Mouse (Mus musculus): ENCODE data around the gene Ankzf1.
"Not testable (repeated sequence)": the region's sequence is repeated elsewhere in the genome, so short reads cannot be mapped to it uniquely, and the experiment has no call there.

Ankzf1 gene

GRCm38 (mm10) chr1:75225473-75225872 lies 33.5 kb downstream of the Ankzf1 start:
- DNase-seq (ENCODE audit: low spot score): no peak

DNA sequence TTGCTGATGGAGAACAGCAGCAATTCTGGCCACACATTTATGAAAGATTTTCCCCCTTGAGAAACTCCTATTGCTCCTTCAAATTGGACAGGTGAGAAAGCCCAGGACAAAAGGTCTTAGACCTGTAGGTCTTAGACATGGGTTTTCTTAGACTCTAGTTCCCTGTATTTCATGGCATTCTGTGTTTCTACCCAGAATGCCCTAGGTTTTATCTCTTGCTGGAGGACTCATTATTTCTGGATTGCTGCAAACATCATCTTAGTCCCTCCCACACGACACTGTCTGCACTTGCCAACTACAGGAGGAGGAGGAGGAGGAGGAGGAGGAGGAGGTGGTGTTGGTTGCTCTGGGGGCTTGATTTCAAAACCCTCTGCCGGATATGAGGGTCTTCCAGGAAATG lies 34.2 kb downstream of the Ankzf1 start:
- no peak for DNase-seq (ENCODE audit: low spot score)

DNA sequence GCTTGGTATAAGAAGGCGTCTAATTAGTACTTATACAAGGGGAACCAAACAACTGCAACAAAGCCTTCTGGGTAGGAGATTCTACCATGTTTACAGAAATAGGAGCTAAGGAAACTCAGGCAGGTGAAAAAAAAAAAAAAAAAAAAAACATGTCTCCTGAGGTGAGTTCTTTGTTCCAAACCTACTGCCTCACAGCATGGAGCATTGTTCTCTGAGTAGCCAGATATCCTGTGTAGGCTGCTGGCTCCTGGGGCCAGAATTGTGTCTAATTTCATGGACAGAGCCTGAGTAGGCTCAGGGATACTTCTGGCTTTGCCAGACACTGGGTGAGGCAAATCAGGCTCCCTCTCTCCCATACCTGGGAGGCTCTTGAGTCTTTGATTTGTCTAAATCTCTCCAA lies 35.7 kb downstream of the Ankzf1 start:
- DNase-seq (ENCODE audit: low spot score): no peak

GRCm38 (mm10) chr1:75229158-75229557 lies 37.2 kb downstream of the Ankzf1 start:
- no peak for DNase-seq (ENCODE audit: low spot score)

DNA sequence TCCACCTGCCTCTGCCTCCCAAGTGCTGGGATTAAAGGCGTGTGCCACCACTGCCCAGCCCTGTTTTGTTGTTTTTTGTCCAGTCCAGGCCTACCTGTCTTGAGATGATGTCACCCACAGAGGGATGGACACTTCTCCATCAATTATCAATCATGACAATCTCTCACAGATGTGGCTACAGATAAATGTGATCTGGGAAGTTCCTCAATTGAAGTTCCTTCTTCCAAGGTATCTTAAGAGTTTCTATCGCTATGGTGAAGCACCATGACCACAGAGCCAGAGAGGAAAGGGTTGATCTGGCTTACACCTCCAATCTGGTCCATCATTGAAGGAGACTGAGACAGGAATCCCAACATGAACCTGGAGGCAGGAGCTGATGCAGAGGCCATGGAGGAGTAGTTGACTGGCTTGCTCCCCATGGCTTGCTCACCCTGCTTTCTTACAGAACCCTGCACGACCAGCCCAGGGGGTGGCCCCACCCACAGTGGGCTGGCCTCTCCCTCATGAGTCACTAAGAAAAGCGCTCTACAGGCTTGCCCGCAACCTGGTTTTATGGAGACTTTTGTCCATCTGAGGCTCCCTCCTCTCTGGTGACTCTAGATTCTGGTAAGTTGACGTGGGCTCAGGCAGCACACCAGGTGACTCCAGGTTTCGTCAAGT lies 38.5 kb downstream of the Ankzf1 start:
- no peak for DNase-seq (ENCODE audit: low spot score)

DNA sequence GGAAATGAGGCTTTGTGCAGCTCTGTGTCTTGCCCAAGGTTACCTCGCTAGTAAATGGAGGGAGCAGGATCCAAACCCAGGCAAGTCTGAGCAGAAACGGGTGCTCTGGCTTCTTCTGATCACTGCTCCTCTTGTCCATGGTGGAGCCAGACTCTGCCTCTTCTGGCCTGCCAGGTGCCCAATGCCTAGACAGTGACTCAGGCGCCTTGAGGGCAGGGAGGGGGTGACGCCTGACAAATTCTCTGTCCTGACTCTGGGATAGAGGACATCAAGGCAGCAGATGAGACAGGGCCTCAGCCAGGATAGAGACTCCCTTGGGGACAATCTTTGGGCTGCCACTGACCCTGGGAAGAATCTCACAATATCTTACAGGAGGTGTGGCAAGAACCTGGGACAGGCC lies 39.3 kb downstream of the Ankzf1 start:
- DNase-seq (ENCODE audit: low spot score): no peak

GRCm38 (mm10) chr1:75231664-75232152 lies 39.8 kb downstream of the Ankzf1 start, which contains the start of gene A630095N17Rik:
Gene A630095N17Rik, minus strand, starts transcription at chr1:75232102.
- DNase-seq (ENCODE audit: low spot score): no peak

DNA sequence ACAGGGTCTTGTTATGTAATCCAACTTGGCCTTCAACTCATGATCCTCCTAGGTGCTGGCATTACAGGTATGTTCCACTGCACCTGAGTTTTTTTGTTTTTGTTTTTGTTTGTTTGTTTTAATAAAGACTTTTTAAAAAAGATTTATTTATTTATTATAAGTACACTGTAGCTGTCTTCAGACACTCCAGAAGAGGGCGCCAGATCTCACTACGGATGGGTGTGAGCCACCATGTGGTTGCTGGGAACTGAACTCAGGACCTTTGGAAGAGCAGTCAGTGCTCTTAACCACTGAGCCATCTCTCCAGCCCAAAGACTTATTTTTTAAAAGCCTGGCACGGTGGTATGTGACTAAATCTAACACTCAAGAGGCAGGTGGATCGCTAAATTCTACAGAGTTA lies 40.5 kb downstream of the Ankzf1 start:
- DNase-seq (ENCODE audit: low spot score): not testable (repeated sequence)

DNA sequence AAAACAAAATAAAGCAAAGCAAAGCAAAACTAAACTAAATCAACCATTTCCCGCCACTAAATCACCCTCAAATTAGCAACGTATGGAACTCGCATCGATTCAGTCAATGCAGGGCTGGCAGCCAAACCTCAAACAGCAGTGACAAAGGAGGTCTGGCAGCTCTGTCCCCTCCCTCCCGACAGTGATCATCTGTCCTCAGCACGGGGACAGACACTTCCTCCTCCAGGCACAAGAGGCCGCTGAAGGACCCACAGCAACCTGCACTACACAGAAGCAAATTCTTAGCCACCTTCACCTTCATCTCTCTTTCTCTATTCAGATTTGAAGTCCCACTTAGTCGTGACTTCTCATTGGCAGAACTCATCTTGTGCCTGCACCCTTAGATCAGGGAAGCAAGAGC lies 42.7 kb downstream of the Ankzf1 start:
- DNase-seq (ENCODE audit: low spot score): peak; percentile 80

DNA sequence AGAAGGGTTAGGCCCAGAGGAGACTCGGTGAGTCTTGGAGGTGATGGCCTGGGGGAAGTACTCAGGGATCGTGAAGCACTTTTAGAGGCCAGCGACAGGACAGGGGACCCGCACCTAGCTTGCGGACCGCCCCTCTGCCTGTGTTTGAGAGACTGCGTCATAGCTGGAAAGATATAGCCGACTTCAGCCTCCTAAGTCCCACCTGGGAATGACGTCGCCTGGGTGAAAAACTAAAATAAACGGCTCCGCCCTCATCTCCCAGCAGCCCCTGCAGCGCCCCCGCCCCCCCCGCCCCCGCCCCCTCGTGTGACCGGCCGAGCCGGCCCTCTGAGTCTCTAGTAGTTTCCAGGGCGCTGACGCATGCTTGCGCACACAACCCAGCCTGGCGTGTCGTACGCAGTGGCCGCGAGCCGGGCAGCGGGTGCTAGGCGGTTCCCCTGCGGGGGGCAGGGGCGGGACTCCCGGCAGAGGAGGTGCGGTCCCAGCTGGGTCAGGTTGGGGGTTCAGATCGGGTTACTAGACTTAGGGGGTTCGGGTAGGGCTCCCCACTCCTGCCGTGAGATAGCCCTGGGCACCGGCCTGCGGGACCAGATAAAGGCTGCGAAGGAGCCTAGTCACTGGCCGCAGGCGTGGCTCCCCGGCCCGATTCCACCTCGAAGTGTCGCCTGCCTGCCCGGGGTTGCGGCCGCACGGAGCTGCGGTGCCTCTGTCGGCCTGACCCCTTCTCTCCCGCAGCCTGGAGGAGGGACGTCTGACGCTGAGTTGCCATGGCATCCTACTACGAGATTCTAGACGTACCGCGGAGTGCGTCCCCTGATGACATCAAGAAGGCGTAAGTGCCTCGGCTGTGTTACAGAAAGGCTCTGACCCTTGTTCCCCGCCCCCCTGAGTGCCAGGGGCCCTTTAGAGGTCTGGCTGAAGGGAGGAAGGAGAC lies 44.4 kb downstream of the Ankzf1 start, which contains the start of gene Dnajb2:
Gene Dnajb2, plus strand, starts transcription at position 290 of the 934 bp plus-strand sequence.
- peak; percentile 74 for DNase-seq (ENCODE audit: low spot score)

DNA sequence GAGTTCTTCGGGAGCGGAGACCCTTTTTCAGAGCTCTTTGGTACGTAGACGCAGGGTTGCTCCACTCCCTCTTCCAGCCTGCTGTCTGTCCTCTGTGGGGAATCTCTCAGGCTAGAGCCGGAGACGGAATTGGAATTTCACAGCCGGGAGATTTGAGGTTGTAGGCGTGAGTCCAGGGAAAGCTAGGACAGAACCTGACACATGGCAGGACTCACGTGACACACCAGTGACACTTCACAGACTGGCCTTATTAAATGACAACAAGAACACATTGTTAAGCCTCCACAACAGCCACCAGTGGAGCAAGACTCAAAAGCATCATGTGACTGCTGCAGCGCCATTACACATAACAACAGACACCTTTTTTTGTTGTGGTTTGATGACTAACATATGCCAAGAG lies 47.6 kb downstream of the Ankzf1 start:
- DNase-seq (ENCODE audit: low spot score): no peak

- no peak for DNase-seq (ENCODE audit: low spot score)
Observed at GRCm38 (mm10) chr1:75243411-75243810, 51.5 kb downstream of the Ankzf1 start.

GRCm38 (mm10) chr1:75244175-75244826 lies 52.4 kb downstream of the Ankzf1 start:
- DNase-seq (ENCODE audit: low spot score): no peak

GRCm38 (mm10) chr1:75244836-75245235 lies 52.9 kb downstream of the Ankzf1 start:
- DNase-seq (ENCODE audit: low spot score): peak; percentile 69

DNA sequence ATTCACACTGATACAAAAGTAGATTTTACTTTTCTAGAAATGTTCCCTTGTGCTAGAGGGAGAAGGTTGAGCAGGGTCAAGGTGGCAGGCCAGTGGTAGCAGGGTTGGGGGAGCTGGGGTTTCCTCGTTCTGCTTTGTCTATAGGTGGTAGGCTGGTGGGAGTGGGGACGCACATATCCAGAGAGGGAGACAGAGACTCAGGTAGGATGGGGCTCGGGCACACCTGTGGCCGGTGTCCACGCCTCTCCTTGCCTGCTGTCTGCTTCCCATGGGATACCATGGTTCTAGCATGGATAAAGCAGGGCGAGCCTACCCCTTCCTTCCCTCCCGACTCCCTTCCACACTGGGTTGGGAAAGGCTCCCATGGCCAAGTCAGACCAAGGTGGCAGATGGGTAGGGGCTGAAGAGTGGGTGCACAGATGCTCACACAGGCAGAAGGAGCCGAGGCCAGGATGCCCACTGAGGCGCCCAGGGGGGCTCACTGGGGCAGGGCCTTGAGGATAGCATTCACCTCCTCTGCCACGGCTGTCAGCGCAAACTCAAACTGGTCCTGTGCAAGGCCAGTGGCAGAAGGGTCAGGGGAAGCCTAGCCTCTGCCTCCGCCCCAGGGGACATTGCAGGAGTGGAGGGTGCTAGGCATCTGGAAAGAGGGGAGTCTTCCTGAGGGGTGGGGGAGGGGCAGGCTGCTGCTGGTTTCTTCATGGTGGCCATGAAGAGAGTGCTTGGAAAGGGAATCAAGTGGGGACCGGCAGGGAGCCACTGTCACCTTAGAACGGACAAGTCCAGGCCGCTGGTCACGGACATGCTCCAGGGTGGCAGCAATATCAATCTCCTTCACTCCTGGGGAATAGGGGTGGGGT lies 55.4 kb downstream of the Ankzf1 start:
- DNase-seq (ENCODE audit: low spot score): no peak

DNA sequence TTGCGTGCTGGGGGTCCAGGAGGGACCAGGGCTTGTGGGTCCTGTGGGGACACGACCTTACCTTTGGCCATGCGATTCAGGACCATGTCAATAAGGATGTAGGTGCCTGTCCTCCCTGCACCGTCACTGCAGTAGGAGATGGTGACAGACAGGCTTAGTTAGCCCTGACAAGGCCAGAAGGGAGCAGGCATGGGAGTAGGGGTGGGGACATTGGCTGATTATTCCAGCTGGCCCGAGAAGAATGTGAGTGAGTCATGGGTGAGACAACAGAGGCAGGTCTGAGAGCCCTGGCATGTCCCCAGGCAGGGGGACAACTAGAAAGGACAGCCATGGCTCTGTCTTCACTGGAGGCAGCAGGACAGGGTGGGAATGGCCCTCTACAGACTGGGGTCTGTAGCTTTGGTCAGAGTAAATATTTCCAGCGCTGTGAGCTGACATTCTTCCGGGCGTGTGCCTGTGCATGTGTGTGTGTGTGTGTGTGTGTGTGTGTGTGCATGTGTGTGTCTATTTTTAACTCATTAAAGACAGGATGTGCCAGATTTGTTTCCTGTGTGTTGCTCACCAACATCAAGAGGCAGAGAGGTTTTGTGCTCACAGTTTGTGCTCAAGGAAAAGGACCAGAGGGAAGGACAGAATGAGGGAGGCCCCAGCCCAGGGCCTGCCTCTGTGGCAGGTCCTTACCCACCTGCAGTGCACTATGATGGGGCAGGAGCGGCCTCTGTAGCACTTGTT lies 56.3 kb downstream of the Ankzf1 start:
- no peak for DNase-seq (ENCODE audit: low spot score)

Measured in retina, embryonic 14.5 days (tissue).